Mouse (Mus musculus): Measurements from ENCODE around the gene Arid3c.
"Not testable (repeated sequence)": the region's sequence is repeated elsewhere in the genome, so short reads cannot be mapped to it uniquely, and the experiment has no call there.

DNA sequence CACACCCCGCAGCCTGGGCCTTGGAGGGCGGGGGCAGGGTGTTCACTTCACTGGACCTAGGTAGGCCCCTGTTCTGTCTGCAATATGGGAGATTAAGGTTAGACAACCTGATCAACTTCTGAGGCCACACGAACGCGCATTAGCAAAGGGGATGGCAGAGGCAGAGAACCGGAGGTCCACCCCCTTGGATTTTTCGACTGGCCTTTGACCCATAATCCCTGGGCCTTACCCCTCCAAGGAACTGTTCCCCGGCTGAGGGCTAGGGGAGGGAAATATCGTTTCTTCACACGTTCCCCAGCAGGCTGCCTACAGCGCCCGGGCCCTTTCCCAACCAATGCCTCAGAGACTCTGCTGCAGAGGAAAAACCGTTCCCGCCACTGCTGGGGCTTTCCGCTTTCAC, 34.5 kb downstream of the Arid3c start:
- TF ChIP-seq POLR2A, CTCF (IDR thresholded peaks at IDR 0.05; ENCODE audit: insufficient read depth, low read depth, low read length): not testable (repeated sequence)

Measured in olfactory bulb, adult 2 months (tissue).